Mouse (Mus musculus): ENCODE measurements around the gene Gpn1. TPM values are rescaled to one million over a fixed set of nuclear protein-coding genes. Genes with fewer than 3 reads are reported as not detected.

Gene Gpn1
- 13.5 and 22.9 TPM in 2 replicates for polyA plus RNA-seq (2012; rRNA removed; ENCODE audit: low replicate concordance)

DNA sequence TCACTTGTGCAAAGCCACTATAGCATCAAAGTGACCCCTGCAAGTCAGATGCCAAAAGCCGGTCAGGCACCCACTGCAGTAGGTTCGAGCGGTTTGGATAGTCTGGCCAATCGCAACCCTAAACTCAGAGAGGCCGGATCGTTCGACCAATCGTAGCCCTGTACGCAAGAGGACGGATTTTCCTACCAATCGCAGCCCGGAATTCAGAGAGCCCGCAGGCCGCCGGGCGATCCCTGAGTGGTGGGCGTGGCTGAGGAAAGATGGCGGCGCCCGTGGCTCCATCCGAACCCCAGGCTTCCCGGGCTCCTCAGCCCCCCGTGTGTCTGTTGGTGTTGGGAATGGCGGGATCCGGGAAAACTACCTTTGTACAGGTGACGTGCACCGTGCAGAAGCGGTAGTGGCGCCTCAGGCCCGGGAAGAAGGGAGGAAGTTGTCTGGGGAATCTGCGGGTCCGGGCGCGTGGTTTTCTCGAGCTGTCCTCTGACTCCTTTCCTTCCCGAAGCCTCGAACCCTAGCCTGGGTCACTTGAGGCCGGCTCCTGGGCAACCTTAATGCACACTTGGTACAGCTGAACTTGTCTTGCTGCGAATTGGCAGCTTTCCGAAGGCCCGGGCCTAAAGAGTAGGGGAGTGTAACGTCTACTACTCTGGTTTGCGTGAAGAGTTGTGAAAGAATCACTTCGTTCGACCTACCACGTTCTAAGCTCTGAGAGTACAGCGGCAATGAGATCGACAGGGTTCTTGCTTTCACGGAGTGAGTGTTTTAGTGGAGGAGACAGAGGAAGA, at the start of gene Gpn1:
Gene Gpn1, plus strand, starts transcription at position 229 of the 785 bp plus-strand sequence.

DNA sequence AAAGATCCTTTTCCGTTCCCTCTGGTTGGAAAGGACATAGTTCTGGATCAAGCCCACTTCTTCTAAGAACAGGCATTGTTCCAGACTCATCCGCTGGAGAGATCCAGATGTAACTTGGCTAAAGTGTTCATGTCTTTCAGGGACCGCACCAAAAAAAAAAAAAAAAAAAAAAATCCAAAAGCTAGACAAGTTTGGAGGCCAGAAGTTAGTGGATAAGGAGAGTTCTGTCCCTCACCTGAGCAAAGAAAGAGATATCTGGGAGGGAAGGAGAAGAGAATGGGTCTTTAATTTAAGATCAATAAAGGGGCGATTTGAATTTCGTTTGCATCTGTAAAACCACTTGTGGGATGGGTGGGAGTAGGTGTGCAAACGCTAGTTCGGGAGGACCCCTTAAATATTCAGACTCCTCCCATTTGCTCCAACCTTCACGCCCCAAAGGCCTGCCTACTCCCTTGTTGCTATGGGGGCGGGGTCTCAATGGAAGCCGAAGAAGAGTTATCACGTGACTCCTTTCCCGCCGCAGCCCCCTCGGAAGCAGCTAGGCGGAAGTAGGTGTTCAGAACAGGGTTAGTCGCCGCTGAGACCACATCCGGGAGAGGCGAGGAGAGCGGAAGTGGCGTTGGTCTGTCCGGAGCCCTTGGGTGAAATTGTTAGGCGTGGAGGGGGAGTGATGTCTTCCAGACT, 42.5 kb upstream of the Gpn1 start, which contains the start of gene Zfp512:
Gene Zfp512, plus strand, starts transcription at position 554 of the 684 bp plus-strand sequence.

DNA sequence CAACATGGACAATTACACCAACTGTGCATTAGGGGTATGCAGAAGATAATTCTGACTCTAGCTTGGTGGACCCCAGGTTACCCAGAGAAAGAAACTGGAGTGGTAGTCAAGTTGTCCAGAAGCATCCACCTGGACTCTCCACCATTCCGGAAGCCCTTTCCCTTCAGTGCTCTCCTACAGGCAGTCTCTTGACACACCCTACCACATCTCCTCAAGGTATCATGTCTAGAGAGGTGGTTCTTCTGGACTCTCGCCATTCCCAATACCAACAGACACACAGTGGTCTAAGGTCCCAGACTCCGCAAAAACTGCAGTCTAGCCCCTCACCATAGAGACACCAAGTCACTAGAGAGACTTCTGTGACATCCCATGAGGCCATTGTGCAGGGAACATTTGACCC, 9.1 kb upstream of the Gpn1 start, which contains the start of gene 4930548H24Rik:
Gene 4930548H24Rik, plus strand, starts transcription at position 301 of the 400 bp plus-strand sequence.

DNA sequence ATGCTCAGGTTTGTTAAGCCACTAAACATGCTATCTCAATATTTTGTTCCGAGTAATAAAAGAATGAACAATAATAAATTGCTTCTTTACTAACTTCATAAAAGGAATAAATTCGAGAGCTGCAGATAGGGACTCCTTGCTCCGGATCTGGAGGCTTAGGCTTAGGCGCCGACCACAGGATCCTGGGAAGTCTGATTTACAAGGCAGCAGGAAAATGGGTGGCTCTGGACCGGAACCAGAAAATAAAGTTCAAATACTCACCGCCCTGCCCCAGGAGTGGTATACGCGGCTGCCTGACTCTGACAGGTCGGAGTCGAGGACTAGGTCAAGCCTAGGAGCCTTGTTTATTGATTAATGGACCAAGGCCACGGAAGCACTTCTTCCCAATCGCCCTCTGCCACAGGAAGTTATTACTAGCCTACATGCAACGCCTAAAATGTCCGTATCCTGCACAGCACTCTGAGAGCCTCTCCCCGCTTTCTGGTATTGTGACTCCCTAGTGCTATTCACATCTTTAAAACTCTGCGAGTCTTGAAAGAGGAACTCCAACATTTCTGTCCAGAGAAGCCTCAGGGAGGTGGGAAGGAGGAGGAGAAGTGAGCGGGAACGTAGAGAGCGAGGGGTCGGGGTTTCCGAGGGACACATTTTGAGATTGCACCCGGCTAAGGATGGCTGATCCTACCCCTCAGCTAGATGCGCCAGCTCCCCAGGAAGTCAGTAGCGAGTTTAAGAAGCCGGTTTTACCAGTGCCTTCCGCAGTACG, 32.0 kb downstream of the Gpn1 start, which contains the start of gene Slc4a1ap:
Gene Slc4a1ap, plus strand, starts transcription at position 642 of the 763 bp plus-strand sequence.

DNA sequence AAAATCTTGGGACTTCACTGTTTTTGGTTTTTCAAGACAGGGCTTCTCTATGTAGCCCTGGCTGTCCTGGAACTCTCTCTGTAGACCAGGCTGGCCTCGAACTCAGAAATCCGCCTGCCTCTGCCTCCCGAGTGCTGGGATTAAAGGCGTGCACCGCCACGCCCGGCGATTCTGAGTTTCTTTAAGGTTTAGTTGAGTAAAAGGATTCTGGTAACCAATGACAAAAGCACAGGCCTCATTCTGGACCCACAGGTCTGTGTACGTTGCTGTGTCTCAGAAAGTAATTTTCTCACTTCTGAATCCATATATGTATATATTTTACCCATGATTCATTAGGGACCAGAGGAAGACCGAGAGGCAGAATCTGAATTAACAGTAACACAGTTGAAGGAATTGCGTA, 33.2 kb downstream of the Gpn1 start, which contains the start of gene Supt7l:
Gene Supt7l, minus strand, starts transcription at position 101 of the 400 bp plus-strand sequence.

Other genes starting within 250 kb of the Gpn1 start
- gene Krtcap3, start 243.1 kb upstream of the Gpn1 start, polyA plus RNA-seq (2012; rRNA removed; ENCODE audit: low replicate concordance) = 9.7 and 58.7 TPM in 2 replicates
- 40.7 and 63.3 TPM in 2 replicates for gene Ift172, start 203.6 kb upstream of the Gpn1 start, polyA plus RNA-seq (2012; rRNA removed; ENCODE audit: low replicate concordance)
- 7.7 and 46.5 TPM in 2 replicates for gene Fndc4, start 198.7 kb upstream of the Gpn1 start, polyA plus RNA-seq (2012; rRNA removed; ENCODE audit: low replicate concordance)
- gene Gckr, start 197.3 kb upstream of the Gpn1 start, polyA plus RNA-seq (2012; rRNA removed; ENCODE audit: low replicate concordance) = 0.21 and 0.28 TPM in 2 replicates
- gene Zfp512, start 42.3 kb upstream of the Gpn1 start, polyA plus RNA-seq (2012; rRNA removed; ENCODE audit: low replicate concordance) = 12.3 and 19.9 TPM in 2 replicates
- 0.09 TPM in 1 of 2 replicates, not detected in the other for gene 4930548H24Rik, start 9.0 kb upstream of the Gpn1 start, polyA plus RNA-seq (2012; rRNA removed; ENCODE audit: low replicate concordance)
- 13.4 and 18.6 TPM in 2 replicates for gene Slc4a1ap, start 32.3 kb downstream of the Gpn1 start, polyA plus RNA-seq (2012; rRNA removed; ENCODE audit: low replicate concordance)
- 17.4 and 20.7 TPM in 2 replicates for gene Supt7l, start 33.1 kb downstream of the Gpn1 start, polyA plus RNA-seq (2012; rRNA removed; ENCODE audit: low replicate concordance)
- gene Mrpl33, start 102.2 kb downstream of the Gpn1 start, polyA plus RNA-seq (2012; rRNA removed; ENCODE audit: low replicate concordance) = 29.5 and 31.3 TPM in 2 replicates
- gene Rbks, start 202.9 kb downstream of the Gpn1 start, polyA plus RNA-seq (2012; rRNA removed; ENCODE audit: low replicate concordance) = 3.9 and 5.9 TPM in 2 replicates
- gene Babam2, start 202.9 kb downstream of the Gpn1 start, polyA plus RNA-seq (2012; rRNA removed; ENCODE audit: low replicate concordance) = 43.9 and 60.4 TPM in 2 replicates

Data from subcutaneous adipose tissue, adult 2 months (tissue).